ENCODE assay signal across 8 mouse cellular contexts in the genomic region with DNA sequence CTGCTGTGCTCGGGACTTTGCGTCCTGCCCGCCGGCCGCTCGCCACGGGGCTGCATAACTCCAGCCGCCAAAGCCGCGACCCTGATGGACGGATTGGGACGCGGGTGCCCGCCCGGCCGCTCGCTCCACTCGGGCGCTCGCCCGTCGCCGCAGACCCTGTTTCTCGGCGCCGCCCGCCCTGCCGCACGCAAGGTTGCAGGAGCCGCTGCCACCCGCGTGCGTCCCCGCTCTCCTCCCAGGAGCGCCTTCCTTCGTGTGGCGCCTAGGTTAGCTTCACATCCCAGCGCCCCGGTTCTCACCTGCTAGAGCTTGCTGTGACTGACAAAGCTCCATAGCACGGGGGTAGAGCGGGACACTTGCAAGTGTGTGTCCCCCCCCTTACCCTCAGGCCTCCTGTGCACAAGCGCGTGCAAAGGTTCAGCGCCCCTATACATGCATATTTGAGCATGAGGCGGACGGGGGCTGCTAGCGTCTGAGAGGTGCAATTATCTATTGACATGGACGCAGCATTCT. TPM values are rescaled to one million over a fixed set of nuclear protein-coding genes. Genes with fewer than 3 reads are reported as not detected.
DNase-seq lines count a peak whose midpoint lies in the region; ATAC-seq and TF ChIP-seq lines count a peak whose summit lies in the region.

A gene (minus strand): TSS at position 157 of the 513 bp plus-strand sequence.

- under 1% methylated on average over 46 of the region's 48 CpGs for WGBS in forebrain, embryonic 13.5 days
- WGBS in lung, adult 2 months, result under 1% methylated on average over 41 of the region's 48 CpGs
- WGBS in neural tube, embryonic 15.5 days, result 0% methylated on average over 26 of the region's 48 CpGs

- peak within 1 kb of the TSS; percentile 94 for H3K4me2 ChIP-seq in forebrain, embryonic 13.5 days
- H3K4me2 ChIP-seq in neural tube, embryonic 15.5 days, result peak within 1 kb of the TSS; percentile 92

- no peaks in the 10 kb centered on the region; the same call in 1 of the 2 replicates for H3K9me3 ChIP-seq in ES-E14 (ENCODE audit: control insufficient read depth, insufficient read depth, low read depth, low read length)
- no peaks in the 10 kb centered on the region for H3K9me3 ChIP-seq in forebrain, embryonic 13.5 days (replicated peaks)
- H3K9me3 ChIP-seq in neural tube, embryonic 15.5 days (replicated peaks), result no peaks in the 10 kb centered on the region

- peak; percentile 52; the same call in 1 of the 2 replicates for ATAC-seq in cerebellum, adult (ENCODE audit: insufficient number of reproducible peaks, low FRiP score, low TSS enrichment)
- peak; percentile 51 for ATAC-seq in forebrain, embryonic 13.5 days
- peak; percentile 48 for ATAC-seq in neural tube, embryonic 15.5 days (ENCODE audit: low FRiP score)

- peaks cover 0 to 11% of the 10 kb centered on the region in 2 experiments; a peak in 1 of 4 replicates for H3K4me1 ChIP-seq in ES-E14 (ENCODE audit: control insufficient read depth in 2 of 2, insufficient read depth in 2 of 2, low read length in 2 of 2, poor library complexity in 1 of 2)
- H3K4me1 ChIP-seq in forebrain, embryonic 13.5 days, result peaks cover 19% of the 10 kb centered on the region
- H3K4me1 ChIP-seq in lung, adult 2 months (ENCODE audit: control insufficient read depth, insufficient read depth, low read length), result peaks cover 6% of the 10 kb centered on the region
- H3K4me1 ChIP-seq in neural tube, embryonic 15.5 days, result peaks cover 23% of the 10 kb centered on the region

- peak; percentile 41; the same call in 1 of the 2 replicates for TF ChIP-seq POLR2A in lung, adult 2 months (IDR thresholded peaks at IDR 0.05; ENCODE audit: borderline replicate concordance, extremely low read depth, low read depth, low read length)

- in situ Hi-C loops in ES-E14 (cut with MboI; ENCODE audit: low sequenced_read_pairs in 2 of 2, unreplicated experiment in 2 of 2), result no loop called here

- no peak within 1 kb of the TSS for H3K27ac ChIP-seq in ES-E14 (ENCODE audit: insufficient read depth, low read depth, low read length, poor library complexity, severe bottlenecking)
- peak within 1 kb of the TSS; percentile 91 for H3K27ac ChIP-seq in forebrain, embryonic 13.5 days
- H3K27ac ChIP-seq in neural tube, embryonic 15.5 days (replicated peaks), result peak within 1 kb of the TSS; percentile 94

- peaks cover 53% of the 10 kb centered on the region for H3K36me3 ChIP-seq in ES-E14 (ENCODE audit: control insufficient read depth, insufficient read depth, low read length, poor library complexity, severe bottlenecking)
- peaks cover 61% of the 10 kb centered on the region for H3K36me3 ChIP-seq in forebrain, embryonic 13.5 days (ENCODE audit: poor library complexity, severe bottlenecking)
- peaks cover 56% of the 10 kb centered on the region for H3K36me3 ChIP-seq in neural tube, embryonic 15.5 days

- no peak for TF ChIP-seq CTCF in lung, adult 2 months (IDR thresholded peaks at IDR 0.05; ENCODE audit: insufficient read depth, low read length)

- peak; percentile 35 for DNase-seq in ES-E14 (ENCODE audit: low read depth, low spot score)
- peak; percentile 80 to 82 for DNase-seq in heart, postnatal 10 days
- DNase-seq in kidney, postnatal 4 days, result peak; percentile 85 to 91
- DNase-seq in lung, adult 2 months, result peak; percentile 68
- peak; percentile 83 for DNase-seq in testis, postnatal 14 days (ENCODE audit: low spot score)

- intact Hi-C loops in heart, postnatal 10 days (cut with DNase I), result loop anchor here (2.0 kb wide), 1 partner anchor 124 kb away; no protein-coding TSS in a partner anchor

- H3K9ac ChIP-seq in ES-E14 (ENCODE audit: insufficient read depth, low read depth, low read length, poor library complexity, severe bottlenecking), result peak within 1 kb of the TSS; percentile 85
- H3K9ac ChIP-seq in forebrain, embryonic 13.5 days, result peak within 1 kb of the TSS; percentile 79
- H3K9ac ChIP-seq in neural tube, embryonic 15.5 days (replicated peaks), result peak within 1 kb of the TSS; percentile 75

- H3K27me3 ChIP-seq in forebrain, embryonic 13.5 days, result no peaks in the 10 kb centered on the region
- H3K27me3 ChIP-seq in neural tube, embryonic 15.5 days (replicated peaks), result no peaks in the 10 kb centered on the region

- H3K4me3 ChIP-seq in ES-E14 (ENCODE audit: insufficient read depth in 1 of 2, low read depth in 1 of 2, low read length in 2 of 2, poor library complexity in 1 of 2, severe bottlenecking in 1 of 2), result peak within 1 kb of the TSS; percentile 98
- peak within 1 kb of the TSS; percentile 95 for H3K4me3 ChIP-seq in forebrain, embryonic 13.5 days
- peak within 1 kb of the TSS; percentile 83 for H3K4me3 ChIP-seq in lung, adult 2 months (replicated peaks; ENCODE audit: extremely low read depth, low read depth, low read length)
- H3K4me3 ChIP-seq in neural tube, embryonic 15.5 days (replicated peaks), result peak within 1 kb of the TSS; percentile 73

TF ChIP-seq in ES-E14, 5 proteins besides CTCF, POLR2A, EP300 and RAD21:
- TF ChIP-seq ZNF384 (IDR thresholded peaks at IDR 0.05; ENCODE audit: low read depth, low read length) (no peak), ZC3H11A (IDR thresholded peaks at IDR 0.05; ENCODE audit: borderline replicate concordance, low read depth, low read length) (no peak), MAFK (IDR thresholded peaks at IDR 0.05; ENCODE audit: insufficient read depth, low read depth, low read length) (no peak), CHD2 (IDR thresholded peaks at IDR 0.05; ENCODE audit: low read depth, low read length) (no peak), HCFC1 (IDR thresholded peaks at IDR 0.05; ENCODE audit: borderline replicate concordance, insufficient read depth, low read length) (no peak)

RNA-seq across cellular contexts. Expression of the gene that starts here (rescaled TPM):
- 15.2 and 31.2 TPM in 2 replicates for total RNA-seq in ES-E14 (2012; rRNA removed)
- 22.4 and 26.2 TPM in 2 replicates for polyA plus RNA-seq in forebrain, embryonic 13.5 days (2015; fragmentation: Nextera tagmentation; extraction: Ambion mirVana)
- total RNA-seq in heart, postnatal 10 days (2021), result 1 to 10 TPM; 8.5 to 9.2 TPM
- polyA plus RNA-seq in lung, adult 2 months (2012; rRNA removed), result 61.9 and 78.1 TPM in 2 replicates
- polyA plus RNA-seq in neural tube, embryonic 15.5 days (2015; fragmentation: Nextera tagmentation; extraction: Ambion mirVana), result 27.2 and 28.7 TPM in 2 replicates

Comparison
In these comparisons a context has a peak if more than half of its experiments do, and no peak if none do; other contexts are left out.
1. DNase-seq: peak in every context shown above with its lines; median percentile 88 in kidney, postnatal 4 days; 83 in testis, postnatal 14 days; 81 in heart, postnatal 10 days; 68 in lung, adult 2 months; 35 in ES-E14.